Mouse (Mus musculus) embryonic facial prominence, embryonic 15.5 days (tissue): ENCODE measurements around the gene Psme2b. TPM values are rescaled to one million over a fixed set of nuclear protein-coding genes. Genes with fewer than 3 reads are reported as not detected.
"Not testable (repeated sequence)": the region's sequence is repeated elsewhere in the genome, so short reads cannot be mapped to it uniquely, and the experiment has no call there.

Experiments
- ATAC-seq: fragments of 200-750 bp; cut with Nextera tagmentation; 2 replicates; pipeline ENCODE4 v1.8.0; 2017; ENCODE audit warnings: low read depth, moderate TSS enrichment; ENCODE audit not compliant: insufficient number of reproducible peaks, low FRiP score, low TSS enrichment
- H3K27ac ChIP-seq: fragments of 300-500 bp; sonication (generic); replicated peaks from 2 replicates; pipeline ENCODE4 v1.5.1; 2015; ENCODE audit warnings: mild to moderate bottlenecking, inconsistent platforms
- H3K27me3 ChIP-seq: fragments of 300-500 bp; sonication (generic); 2 replicates; pipeline ENCODE4 v1.6.1; 2015; ENCODE audit warnings: inconsistent platforms
- H3K36me3 ChIP-seq: fragments of 300-500 bp; sonication (generic); 2 replicates; pipeline ENCODE4 v1.6.1; 2015; ENCODE audit warnings: mild to moderate bottlenecking, inconsistent platforms
- H3K4me1 ChIP-seq: fragments of 300-500 bp; sonication (generic); 2 replicates; pipeline ENCODE4 v1.6.1; 2015; ENCODE audit warnings: inconsistent platforms
- H3K4me2 ChIP-seq: fragments of 300-500 bp; sonication (generic); replicated peaks from 2 replicates; pipeline ENCODE4 v1.6.1; 2015; ENCODE audit warnings: mild to moderate bottlenecking, inconsistent platforms
- H3K4me3 ChIP-seq: fragments of 300-500 bp; sonication (generic); replicated peaks from 2 replicates; pipeline ENCODE4 v1.5.1; 2015; ENCODE audit warnings: mild to moderate bottlenecking, inconsistent platforms
- H3K9ac ChIP-seq: fragments of 300-500 bp; sonication (generic); 2 replicates; pipeline ENCODE4 v1.6.1; 2015; ENCODE audit warnings: inconsistent platforms
- H3K9me3 ChIP-seq: fragments of 300-500 bp; sonication (generic); replicated peaks from 2 replicates; pipeline ENCODE4 v1.6.1; 2016; ENCODE audit warnings: inconsistent platforms
- WGBS: fragments of 180-500 bp; shearing (Covaris S2); methylation state at CpG from one replicate; pipeline ENCODE4 v1.1.7; 2015; 5-methylcytosine and 5-hydroxymethylcytosine counted together
- polyA plus RNA-seq: library from polyadenylated mRNA; unstranded; fragments of >200 nt; fragmentation: Nextera tagmentation; extraction: Ambion mirVana; gene quantifications from 2 replicates; pipeline ENCODE4 v1.2.1, GENCODE M21; 2015

Psme2b gene
- 2.1 and 8.5 TPM in 2 replicates for polyA plus RNA-seq

DNA sequence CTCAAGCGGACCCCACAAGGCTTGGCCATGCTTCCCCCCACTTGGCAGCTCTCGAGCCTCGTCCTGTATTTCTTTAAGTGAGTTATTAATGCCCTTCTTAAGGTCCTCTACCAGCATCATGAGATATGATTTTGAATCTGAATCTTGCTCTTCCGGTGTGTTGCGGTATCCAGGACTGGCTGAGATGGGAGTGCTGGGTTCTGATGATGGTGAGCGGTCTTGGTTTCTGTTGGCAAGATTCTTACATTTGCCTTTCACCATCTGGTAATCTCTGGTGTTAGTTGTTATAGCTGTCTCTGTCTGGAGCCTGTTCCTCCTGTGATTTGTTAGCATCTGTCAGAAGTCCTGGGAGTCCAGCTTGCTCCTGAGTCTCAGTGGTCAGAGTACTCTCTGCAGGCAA, at the start of gene Psme2b:
Gene Psme2b (minus strand): TSS at position 101 of the 400 bp plus-strand sequence.
- H3K36me3 ChIP-seq, H3K4me3 ChIP-seq, H3K27me3 ChIP-seq, H3K9me3 ChIP-seq, ATAC-seq, H3K4me1 ChIP-seq, H3K4me2 ChIP-seq, H3K27ac ChIP-seq, H3K9ac ChIP-seq: not testable (repeated sequence)
- 87% methylated on average over 6 of the region's 6 CpGs for WGBS

GRCm38 (mm10) chr11:48994018-48994417, 48.0 kb upstream of the Psme2b start, which contains the start of gene Tgtp1:
TSS of gene Tgtp1 (minus strand) at chr11:48994172.
- not testable (repeated sequence) for H3K4me1 ChIP-seq, H3K36me3 ChIP-seq, H3K27me3 ChIP-seq, H3K4me2 ChIP-seq, ATAC-seq, H3K4me3 ChIP-seq, H3K9ac ChIP-seq, H3K27ac ChIP-seq, H3K9me3 ChIP-seq
- 36% methylated on average over 2 of the region's 2 CpGs for WGBS

DNA sequence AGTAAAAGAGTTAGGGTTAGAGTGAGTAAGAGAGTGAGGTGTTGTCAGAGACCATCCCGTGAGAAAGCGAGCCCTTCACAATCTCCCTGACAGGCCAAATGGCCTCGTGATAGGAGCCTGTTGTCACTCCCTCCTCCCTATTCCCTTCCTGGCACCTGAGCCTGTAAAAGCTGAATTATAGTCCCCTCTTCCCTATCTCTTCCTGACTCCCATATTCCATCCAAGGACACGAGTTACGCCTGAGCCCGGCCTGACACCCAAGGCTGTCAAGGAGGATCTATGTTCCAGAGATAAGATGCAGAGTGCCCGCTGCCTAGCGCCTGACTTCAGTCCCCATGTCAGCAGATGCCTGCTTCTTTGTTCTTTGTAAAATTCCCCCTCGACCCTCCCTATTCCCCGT, 47.3 kb upstream of the Psme2b start:
- H3K27me3 ChIP-seq, H3K4me3 ChIP-seq, H3K4me1 ChIP-seq, H3K27ac ChIP-seq, H3K36me3 ChIP-seq, ATAC-seq, H3K9me3 ChIP-seq, H3K9ac ChIP-seq, H3K4me2 ChIP-seq: not testable (repeated sequence)
- WGBS: 69% methylated on average over 10 of the region's 10 CpGs

GRCm38 (mm10) chr11:48991740-48992520, 45.9 kb upstream of the Psme2b start, which contains the start of gene Gm12185:
TSS of gene Gm12185 (minus strand) at chr11:48992226.
- H3K27me3 ChIP-seq, ATAC-seq, H3K4me1 ChIP-seq, H3K4me2 ChIP-seq, H3K9me3 ChIP-seq, H3K36me3 ChIP-seq, H3K4me3 ChIP-seq, H3K9ac ChIP-seq, H3K27ac ChIP-seq: not testable (repeated sequence)
- WGBS: 53% methylated on average over 4 of the region's 4 CpGs

- not testable (repeated sequence) for H3K36me3 ChIP-seq, H3K9me3 ChIP-seq, H3K9ac ChIP-seq, H3K27me3 ChIP-seq, H3K4me3 ChIP-seq, H3K27ac ChIP-seq, ATAC-seq, H3K4me1 ChIP-seq, H3K4me2 ChIP-seq
- WGBS: 49% methylated on average over 2 of the region's 2 CpGs
Observed at GRCm38 (mm10) chr11:48989981-48990380, 44.0 kb upstream of the Psme2b start.

GRCm38 (mm10) chr11:48988219-48988618, 42.2 kb upstream of the Psme2b start:
- H3K4me2 ChIP-seq, H3K9me3 ChIP-seq, H3K9ac ChIP-seq, H3K27me3 ChIP-seq, H3K27ac ChIP-seq, H3K4me1 ChIP-seq, ATAC-seq, H3K4me3 ChIP-seq, H3K36me3 ChIP-seq: not testable (repeated sequence)
- 68% methylated on average over 2 of the region's 3 CpGs for whole genome bisulfite sequencing

DNA sequence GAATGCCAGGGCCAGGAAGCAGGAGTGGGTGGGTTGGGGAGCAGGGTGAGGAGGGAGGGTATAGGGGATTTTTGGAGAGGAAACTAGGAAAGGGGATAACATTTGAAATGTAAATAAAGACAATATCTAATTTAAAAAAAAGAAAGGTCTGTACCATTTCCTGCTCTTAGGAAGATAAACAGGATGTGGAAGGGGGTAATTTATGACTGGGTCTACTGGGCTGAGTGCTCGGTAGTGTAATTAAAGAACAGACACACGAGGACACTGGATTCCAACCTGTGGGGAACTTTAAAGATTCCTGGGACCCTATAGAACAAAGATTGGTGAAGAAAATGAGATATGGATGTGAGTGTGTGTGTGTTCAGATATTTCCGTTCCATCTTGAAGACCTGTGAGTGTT, 36.9 kb upstream of the Psme2b start:
- not testable (repeated sequence) for H3K9ac ChIP-seq, H3K9me3 ChIP-seq, H3K4me2 ChIP-seq, H3K27ac ChIP-seq, H3K36me3 ChIP-seq, H3K27me3 ChIP-seq, ATAC-seq, H3K4me1 ChIP-seq, H3K4me3 ChIP-seq
- no CpG with 5 or more reads among the region's 3 CpGs for WGBS

- not testable (repeated sequence) for ATAC-seq, H3K36me3 ChIP-seq, H3K4me2 ChIP-seq, H3K4me3 ChIP-seq, H3K27ac ChIP-seq, H3K4me1 ChIP-seq, H3K9me3 ChIP-seq, H3K27me3 ChIP-seq, H3K9ac ChIP-seq
- WGBS: no CpG with 5 or more reads among the region's 5 CpGs
Observed at GRCm38 (mm10) chr11:48980052-48980451, 34.1 kb upstream of the Psme2b start.

DNA sequence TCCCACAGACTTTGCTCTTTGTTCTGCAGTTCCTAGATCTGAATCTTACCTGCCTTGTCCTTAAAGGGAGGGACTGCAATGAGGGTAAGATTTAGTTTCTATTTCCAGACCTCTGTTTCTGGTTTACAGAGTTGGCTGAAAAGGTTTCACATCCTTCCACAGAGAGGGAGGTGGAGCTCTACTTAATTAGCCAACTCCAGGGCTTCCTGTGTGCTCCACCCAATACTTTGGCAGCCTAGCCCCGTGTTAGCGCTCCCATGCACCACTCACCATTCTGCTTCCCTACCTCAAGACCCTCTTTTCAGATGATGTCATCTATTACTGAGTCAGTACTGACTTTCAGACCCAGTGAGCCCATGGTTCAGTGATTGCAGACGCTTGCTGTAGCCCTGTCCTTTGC, 33.3 kb upstream of the Psme2b start, which contains the start of gene 9930111J21Rik1:
Gene 9930111J21Rik1 (minus strand): TSS at position 148 of the 400 bp plus-strand sequence.
- H3K9ac ChIP-seq, H3K27ac ChIP-seq, H3K27me3 ChIP-seq, H3K9me3 ChIP-seq, H3K4me3 ChIP-seq, H3K36me3 ChIP-seq, ATAC-seq, H3K4me2 ChIP-seq, H3K4me1 ChIP-seq: not testable (repeated sequence)
- no CpG with 5 or more reads among the region's 3 CpGs for WGBS

- H3K9me3 ChIP-seq, ATAC-seq, H3K4me3 ChIP-seq, H3K27ac ChIP-seq, H3K9ac ChIP-seq, H3K27me3 ChIP-seq, H3K4me1 ChIP-seq, H3K4me2 ChIP-seq, H3K36me3 ChIP-seq: not testable (repeated sequence)
- no CpG with 5 or more reads among the region's 1 CpGs for WGBS
Observed at GRCm38 (mm10) chr11:48978240-48978939, 32.4 kb upstream of the Psme2b start, which contains the start of gene Olfr56. TSS of gene Olfr56 (plus strand) at chr11:48978889.

GRCm38 (mm10) chr11:48974686-48975085, 28.7 kb upstream of the Psme2b start:
- H3K4me1 ChIP-seq, ATAC-seq, H3K27me3 ChIP-seq, H3K36me3 ChIP-seq, H3K9me3 ChIP-seq, H3K27ac ChIP-seq, H3K4me3 ChIP-seq, H3K4me2 ChIP-seq, H3K9ac ChIP-seq: not testable (repeated sequence)
- WGBS: no CpG with 5 or more reads among the region's 1 CpGs
